In genomic region chr3:129308102-129308752, GRCm38 (mm10) we compare ENCODE assay signal across 8 mouse cellular contexts. TPM values are rescaled to one million over a fixed set of nuclear protein-coding genes. Genes with fewer than 3 reads are reported as not detected.
A peak's percentile ranks its signal among the peaks of the same experiment; 100 is the strongest.
DNase-seq lines count a peak whose midpoint lies in the region; ATAC-seq and TF ChIP-seq lines count a peak whose summit lies in the region.

No protein-coding gene starts in this region.

- H3K4me3 ChIP-seq in embryonic facial prominence, embryonic 11.5 days (ENCODE audit: low read depth, low read length), result no peak overlapping the region
- no peak overlapping the region for H3K4me3 ChIP-seq in embryonic facial prominence, embryonic 10.5 days
- no peak overlapping the region for H3K4me3 ChIP-seq in lung, embryonic 14.5 days (ENCODE audit: low read depth, low read length)
- H3K4me3 ChIP-seq in forebrain, postnatal 0 days (ENCODE audit: low read depth, low read length), result no peak overlapping the region
- H3K4me3 ChIP-seq in midbrain, embryonic 12.5 days, result no peak overlapping the region

- no peaks in the 10 kb centered on the region for H3K9me3 ChIP-seq in embryonic facial prominence, embryonic 11.5 days (replicated peaks; ENCODE audit: control insufficient read depth, low read length)
- no peaks in the 10 kb centered on the region for H3K9me3 ChIP-seq in embryonic facial prominence, embryonic 10.5 days
- no peaks in the 10 kb centered on the region for H3K9me3 ChIP-seq in lung, embryonic 14.5 days (ENCODE audit: low read depth, low read length)
- H3K9me3 ChIP-seq in forebrain, postnatal 0 days (ENCODE audit: low read length), result no peaks in the 10 kb centered on the region
- H3K9me3 ChIP-seq in midbrain, embryonic 12.5 days, result no peaks in the 10 kb centered on the region

- peak; percentile 68 for TF ChIP-seq CTCF in lung, embryonic 14.5 days (IDR thresholded peaks at IDR 0.05; ENCODE audit: low read depth)
- peak; percentile 74 for TF ChIP-seq CTCF in forebrain, postnatal 0 days (IDR thresholded peaks at IDR 0.05; ENCODE audit: low read depth)

- no peaks in the 10 kb centered on the region for H3K27me3 ChIP-seq in embryonic facial prominence, embryonic 11.5 days (ENCODE audit: control insufficient read depth, insufficient read depth, low read length)
- H3K27me3 ChIP-seq in embryonic facial prominence, embryonic 10.5 days (replicated peaks; ENCODE audit: low read depth, poor library complexity, severe bottlenecking), result no peaks in the 10 kb centered on the region
- no peaks in the 10 kb centered on the region for H3K27me3 ChIP-seq in lung, embryonic 14.5 days (ENCODE audit: insufficient read depth, low read length)
- no peaks in the 10 kb centered on the region for H3K27me3 ChIP-seq in forebrain, postnatal 0 days (ENCODE audit: insufficient read depth, low read length)
- no peaks in the 10 kb centered on the region for H3K27me3 ChIP-seq in midbrain, embryonic 12.5 days

- 46% methylated on average over 10 of the region's 10 CpGs for WGBS in embryonic facial prominence, embryonic 11.5 days
- 50% methylated on average over 10 of the region's 10 CpGs for WGBS in embryonic facial prominence, embryonic 10.5 days
- WGBS in lung, embryonic 14.5 days, result 37% methylated on average over 10 of the region's 10 CpGs
- 29% methylated on average over 10 of the region's 10 CpGs for WGBS in forebrain, postnatal 0 days
- WGBS in midbrain, embryonic 12.5 days, result 41% methylated on average over 10 of the region's 10 CpGs

- H3K27ac ChIP-seq in embryonic facial prominence, embryonic 11.5 days (replicated peaks; ENCODE audit: low read depth, low read length), result no peak overlapping the region
- no peak overlapping the region for H3K27ac ChIP-seq in embryonic facial prominence, embryonic 10.5 days (replicated peaks)
- no peak overlapping the region for H3K27ac ChIP-seq in lung, embryonic 14.5 days (ENCODE audit: low read depth)
- H3K27ac ChIP-seq in forebrain, postnatal 0 days (ENCODE audit: low read depth, low read length), result no peak overlapping the region
- H3K27ac ChIP-seq in midbrain, embryonic 12.5 days (replicated peaks), result no peak overlapping the region

- no peaks in the 10 kb centered on the region for H3K36me3 ChIP-seq in embryonic facial prominence, embryonic 11.5 days (replicated peaks; ENCODE audit: control insufficient read depth, insufficient read depth, low read depth, low read length)
- no peaks in the 10 kb centered on the region for H3K36me3 ChIP-seq in embryonic facial prominence, embryonic 10.5 days (replicated peaks)
- H3K36me3 ChIP-seq in lung, embryonic 14.5 days (ENCODE audit: insufficient read depth), result peaks cover 12% of the 10 kb centered on the region; the same call in 1 of the 2 replicates
- no peaks in the 10 kb centered on the region for H3K36me3 ChIP-seq in forebrain, postnatal 0 days (ENCODE audit: insufficient read depth)
- no peaks in the 10 kb centered on the region for H3K36me3 ChIP-seq in midbrain, embryonic 12.5 days

- no peaks in the 10 kb centered on the region for H3K4me1 ChIP-seq in embryonic facial prominence, embryonic 11.5 days (ENCODE audit: control insufficient read depth, insufficient read depth, low read length)
- H3K4me1 ChIP-seq in embryonic facial prominence, embryonic 10.5 days, result peaks cover 6% of the 10 kb centered on the region
- H3K4me1 ChIP-seq in lung, embryonic 14.5 days (ENCODE audit: insufficient read depth), result no peaks in the 10 kb centered on the region
- no peaks in the 10 kb centered on the region for H3K4me1 ChIP-seq in forebrain, postnatal 0 days (ENCODE audit: insufficient read depth)
- H3K4me1 ChIP-seq in midbrain, embryonic 12.5 days, result no peaks in the 10 kb centered on the region

- no peak overlapping the region for H3K9ac ChIP-seq in embryonic facial prominence, embryonic 11.5 days (replicated peaks; ENCODE audit: low read length)
- H3K9ac ChIP-seq in lung, embryonic 14.5 days, result no peak overlapping the region
- no peak overlapping the region for H3K9ac ChIP-seq in forebrain, postnatal 0 days
- H3K9ac ChIP-seq in midbrain, embryonic 12.5 days (replicated peaks), result no peak overlapping the region

- DNase-seq in embryonic facial prominence, embryonic 11.5 days (ENCODE audit: low spot score), result peak; percentile 94
- no peak for DNase-seq in embryonic facial prominence, embryonic 10.5 days (ENCODE audit: low spot score)
- peak; percentile 96 for DNase-seq in lung, embryonic 14.5 days
- no peak for DNase-seq in lung, postnatal 14 days
- DNase-seq in forebrain, postnatal 0 days, result peak; percentile 66
- peak; percentile 21 for DNase-seq in thymus, postnatal 4 days
- DNase-seq in adrenal gland, postnatal 4 days (ENCODE audit: low spot score in 2 of 2), result no peak

- no peak overlapping the region for H3K4me2 ChIP-seq in embryonic facial prominence, embryonic 11.5 days (ENCODE audit: low read depth, low read length)
- no peak overlapping the region for H3K4me2 ChIP-seq in lung, embryonic 14.5 days
- no peak overlapping the region for H3K4me2 ChIP-seq in forebrain, postnatal 0 days (ENCODE audit: low read depth)
- no peak overlapping the region for H3K4me2 ChIP-seq in midbrain, embryonic 12.5 days (replicated peaks)

- no peak for ATAC-seq in embryonic facial prominence, embryonic 11.5 days (replicated peaks; ENCODE audit: insufficient number of reproducible peaks, low FRiP score, low TSS enrichment, low read depth)
- ATAC-seq in lung, embryonic 14.5 days (ENCODE audit: insufficient read depth), result peak; percentile 49; the same call in 1 of the 2 replicates
- peak; percentile 78 for ATAC-seq in forebrain, postnatal 0 days
- ATAC-seq in midbrain, embryonic 12.5 days (ENCODE audit: low FRiP score, low read depth), result peak; percentile 60; the same call in 1 of the 2 replicates

RNA-seq across cellular contexts. Expression of gene Enpep, which starts 24.3 kb away (rescaled TPM):
- 0.93 and 1.1 TPM in 2 replicates for polyA plus RNA-seq in embryonic facial prominence, embryonic 11.5 days (2014; fragmentation: Nextera tagmentation; extraction: Ambion mirVana)
- 0.05 and 0.06 TPM in 2 replicates for polyA plus RNA-seq in embryonic facial prominence, embryonic 10.5 days (2016; fragmentation: Nextera tagmentation; extraction: Ambion mirVana)
- polyA plus RNA-seq in lung, embryonic 14.5 days (2014; fragmentation: Nextera tagmentation; extraction: Ambion mirVana), result 47.4 and 47.8 TPM in 2 replicates
- total RNA-seq in forebrain, postnatal 0 days (2014; rRNA removed), result 2.9 and 5.7 TPM in 2 replicates
- 1.5 and 2.1 TPM in 2 replicates for polyA plus RNA-seq in forebrain, postnatal 0 days (2015; fragmentation: Nextera tagmentation; extraction: Ambion mirVana)
- polyA plus RNA-seq in midbrain, embryonic 12.5 days (2016; fragmentation: Nextera tagmentation; extraction: Ambion mirVana), result 1.1 TPM in 2 replicates
- total RNA-seq in adrenal gland, postnatal 4 days (2021), result 10 to 100 TPM; 11.0 to 32.1 TPM

Comparison
In these comparisons a context has a peak if more than half of its experiments do, and no peak if none do; other contexts are left out.
1. DNase-seq: peak in embryonic facial prominence, embryonic 11.5 days (single experiment), lung, embryonic 14.5 days (single experiment), forebrain, postnatal 0 days (single experiment) and thymus, postnatal 4 days (single experiment); none in embryonic facial prominence, embryonic 10.5 days (single experiment), lung, postnatal 14 days (single experiment) and adrenal gland, postnatal 4 days (0 of 2).
2. RNA of gene Enpep, which starts 24.3 kb away (polyA plus RNA-seq): 47.4 to 47.8 TPM in lung, embryonic 14.5 days; 1.5 to 2.1 TPM in forebrain, postnatal 0 days, 1.1 TPM in midbrain, embryonic 12.5 days, 0.93 to 1.1 TPM in embryonic facial prominence, embryonic 11.5 days and 0.05 to 0.06 TPM in embryonic facial prominence, embryonic 10.5 days; every median in the first group is over 10 times any median in the second.